Mouse (Mus musculus) spleen, adult 12 weeks (tissue): Measurements from ENCODE around the gene H2-M10.2.
"Not testable (repeated sequence)": the region's sequence is repeated elsewhere in the genome, so short reads cannot be mapped to it uniquely, and the experiment has no call there.

ENCODE experiments used
- DNase-seq: peaks from one replicate; pipeline ENCODE4 v3.0.0; 2022; ENCODE audit warnings: low spot score

The H2-M10.2 gene

GRCm38 (mm10) chr17:36252250-36252876 is 33.9 kb downstream of the H2-M10.2 start:
- no peak for DNase-seq

- DNase-seq, result no peak
These were observed 37.4 kb downstream of the H2-M10.2 start for GRCm38 (mm10) chr17:36248886-36249285.

DNA sequence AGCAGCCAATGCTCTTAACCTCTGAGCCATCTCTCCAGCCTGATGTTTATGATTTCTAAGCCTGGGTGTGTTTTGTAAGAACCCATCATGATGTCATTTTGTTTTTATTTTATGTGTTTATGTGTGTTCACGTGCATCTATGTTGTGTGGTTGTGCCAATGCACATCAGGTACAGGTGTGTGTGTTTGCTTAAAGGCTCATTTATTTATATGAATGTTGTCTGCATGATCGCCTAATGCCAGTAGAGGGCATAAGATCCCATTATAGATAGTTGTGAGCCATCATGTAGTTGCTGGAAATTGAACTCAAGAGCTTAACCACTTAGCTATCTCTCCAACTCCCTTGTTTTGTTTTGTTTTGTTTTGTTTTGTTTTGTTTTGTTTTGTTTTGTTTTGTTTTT is 40.5 kb downstream of the H2-M10.2 start:
- no peak for DNase-seq

GRCm38 (mm10) chr17:36244031-36244430 is 42.3 kb downstream of the H2-M10.2 start:
- DNase-seq, result no peak

DNA sequence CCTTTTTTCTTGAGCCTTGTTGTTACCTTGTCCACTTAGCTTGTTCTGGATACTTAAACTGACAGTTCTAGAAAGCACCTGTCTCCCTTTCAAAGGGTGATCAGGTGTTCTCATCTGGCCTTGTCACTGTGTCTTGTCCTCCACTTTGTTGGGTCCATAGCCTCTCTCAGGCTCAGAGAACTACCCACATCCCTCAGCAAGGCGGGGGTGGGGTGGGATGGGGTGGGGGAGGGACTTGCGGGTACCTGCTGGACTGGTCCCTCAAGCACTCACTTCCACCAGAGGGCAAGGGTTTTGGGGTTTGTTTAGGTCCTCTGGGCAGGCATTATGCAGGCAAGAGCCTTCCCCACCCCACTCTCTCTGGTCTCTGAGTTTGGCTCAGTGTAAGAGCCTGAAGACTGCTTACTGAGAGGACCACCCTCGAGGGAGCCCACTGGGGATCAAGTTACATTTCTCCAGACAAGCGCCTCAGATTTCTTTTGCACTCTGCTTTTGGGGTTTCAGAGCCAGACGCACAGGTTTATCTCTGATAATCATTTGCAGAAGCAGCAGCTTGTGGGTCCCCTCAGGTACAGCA is 45.6 kb downstream of the H2-M10.2 start:
- no peak for DNase-seq

DNA sequence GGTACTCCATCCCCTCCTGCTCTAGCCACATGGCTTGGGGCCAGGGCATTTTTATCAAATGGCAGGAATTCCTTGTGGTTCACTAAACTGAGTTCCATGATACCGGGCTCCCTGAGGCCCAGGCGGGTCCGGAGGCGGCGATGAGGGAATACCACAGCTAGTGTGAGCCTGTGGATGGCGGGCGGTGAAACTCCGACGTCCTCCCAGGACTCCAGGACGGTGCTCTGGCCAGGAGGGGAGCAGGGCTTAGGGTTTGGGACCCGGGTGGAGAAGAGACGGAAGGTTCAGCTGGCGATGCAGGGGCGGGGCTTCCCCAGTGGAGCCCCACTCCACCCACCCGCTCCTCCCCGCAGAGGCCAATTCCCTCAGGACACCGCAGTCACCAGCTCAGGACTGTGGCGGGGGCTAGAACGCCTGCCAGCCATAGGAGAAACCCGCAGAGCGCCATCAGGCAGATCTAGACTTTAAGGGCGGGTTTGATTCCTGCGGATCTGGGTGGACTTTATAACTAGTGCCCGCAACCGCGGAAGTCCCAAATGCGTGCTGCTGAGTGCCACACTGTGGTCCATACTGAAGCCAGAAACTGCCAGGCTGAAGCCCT is 48.9 kb downstream of the H2-M10.2 start:
- DNase-seq, result no peak

GRCm38 (mm10) chr17:36235300-36235699 is 51.0 kb downstream of the H2-M10.2 start:
- DNase-seq, result not testable (repeated sequence)
